Mouse (Mus musculus) spleen, adult 2 months (tissue): ENCODE data around the gene Adgrb2. TPM values are rescaled to one million over a fixed set of nuclear protein-coding genes. Genes with fewer than 3 reads are reported as not detected.

Source experiments
- DNase-seq, 2 experiments: peaks; one replicate each; pipeline versions ENCODE4 v3.0.0 to v3.0.0-alpha.2; 2012 to 2021; ENCODE audit warnings: low spot score in 2 of 2, low read depth in 1 of 2
- H3K27ac ChIP-seq: fragments of 200-500 bp; 2 replicates; pipeline ENCODE4 v1.5.1; 2012; ENCODE audit warnings: low read length, inconsistent platforms; ENCODE audit not compliant: insufficient read depth
- H3K27me3 ChIP-seq: fragments of 200-500 bp; 2 replicates; pipeline ENCODE4 v1.6.1; 2012; ENCODE audit warnings: mild to moderate bottlenecking, moderate library complexity, low read length, inconsistent platforms; ENCODE audit not compliant: control insufficient read depth, insufficient read depth
- H3K36me3 ChIP-seq: fragments of 200-500 bp; 2 replicates; pipeline ENCODE4 v1.6.1; 2012; ENCODE audit warnings: mild to moderate bottlenecking, low read length, inconsistent platforms; ENCODE audit not compliant: control insufficient read depth, insufficient read depth
- H3K4me1 ChIP-seq: fragments of 200-500 bp; 2 replicates; pipeline ENCODE4 v1.6.1; 2011; ENCODE audit warnings: inconsistent platforms; ENCODE audit not compliant: control insufficient read depth, insufficient read depth, insufficient read length
- H3K4me3 ChIP-seq: fragments of 200-500 bp; 2 replicates; pipeline ENCODE4 v1.5.1; 2011; ENCODE audit warnings: mild to moderate bottlenecking, inconsistent platforms; ENCODE audit not compliant: insufficient read depth, insufficient read length; ENCODE audit errors: extremely low read depth
- CTCF ChIP-seq: fragments of 200-500 bp; IDR thresholded peaks from 2 replicates; pipeline ENCODE4 v1.5.1; 2011; ENCODE audit warnings: mild to moderate bottlenecking, inconsistent platforms; ENCODE audit not compliant: insufficient read depth, insufficient read length, insufficient replicate concordance; ENCODE audit errors: extremely low read depth
- POLR2A ChIP-seq: fragments of 200-500 bp; IDR thresholded peaks from 2 replicates; pipeline ENCODE4 v1.6.1; 2011; ENCODE audit warnings: low read depth, low read length, inconsistent platforms
- whole genome bisulfite sequencing: fragments of 180-500 bp; shearing (Covaris S2); methylation state at CpG from one replicate; pipeline ENCODE4 v1.1.7; 2018; 5-methylcytosine and 5-hydroxymethylcytosine counted together
- polyA plus RNA-seq: library from polyadenylated mRNA; depleted of rRNA; stranded (reverse); fragments of >200 nt; gene quantifications from 2 replicates; pipeline ENCODE4 v1.2.3, GENCODE M21; 2012

Adgrb2 gene
- polyA plus RNA-seq, 1 experiment, result 6.4 TPM

DNA sequence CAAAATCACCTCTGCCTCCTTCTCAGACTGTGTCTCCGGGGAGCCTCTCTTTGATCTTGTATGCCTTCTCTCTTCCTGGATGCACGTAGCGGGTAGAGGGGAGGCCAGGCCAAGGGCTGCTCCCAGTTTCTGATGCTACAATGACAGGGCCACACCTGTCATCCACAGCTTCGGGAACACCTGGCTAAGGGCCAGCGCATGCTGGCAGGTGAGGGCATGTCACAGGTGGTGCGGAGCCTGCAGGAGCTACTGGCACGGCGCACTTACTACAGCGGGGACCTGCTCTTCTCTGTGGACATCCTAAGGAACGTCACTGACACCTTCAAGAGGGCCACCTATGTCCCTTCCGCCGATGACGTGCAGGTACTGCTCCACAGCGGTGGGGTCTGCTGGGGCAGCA, 24.4 kb downstream of the Adgrb2 start:
- no peak overlapping the region for H3K4me3 ChIP-seq
- peaks cover 4% of the 10 kb centered on the region; the same call in 1 of the 2 replicates for H3K4me1 ChIP-seq
- TF ChIP-seq CTCF, result no peak
- TF ChIP-seq POLR2A, result no peak
- no peak for DNase-seq
- peaks cover 1% of the 10 kb centered on the region for H3K27me3 ChIP-seq
- no peaks in the 10 kb centered on the region for H3K36me3 ChIP-seq
- WGBS, result 80% methylated on average over 14 of the region's 14 CpGs
- no peak overlapping the region for H3K27ac ChIP-seq

DNA sequence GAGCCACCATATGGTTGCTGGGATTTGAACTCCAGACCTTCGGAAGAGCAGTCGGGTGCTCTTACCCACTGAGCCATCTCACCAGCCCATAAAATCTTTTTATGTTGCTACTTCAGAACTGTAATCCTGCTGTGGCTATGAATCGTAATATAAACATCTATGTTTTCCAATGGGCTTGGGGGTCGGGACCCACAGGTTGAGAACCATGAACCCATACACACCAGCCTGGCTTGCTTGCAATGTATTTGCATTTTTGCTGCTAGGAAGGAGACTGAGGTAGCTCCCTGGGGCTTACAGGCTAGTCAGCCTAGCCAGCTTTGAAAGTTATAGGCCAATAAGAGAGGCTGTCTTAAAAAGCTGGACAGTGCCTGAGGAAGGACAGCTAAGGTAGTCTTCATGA, 26.1 kb downstream of the Adgrb2 start:
- Histone ChIP-seq H3K27ac (no peak overlapping the region), H3K36me3 (no peaks in the 10 kb centered on the region), H3K27me3 (peaks cover 1% of the 10 kb centered on the region), H3K4me1 (peaks cover 4% of the 10 kb centered on the region; the same call in 1 of the 2 replicates), H3K4me3 (no peak overlapping the region)
- WGBS, result 89% methylated on average over 4 of the region's 4 CpGs
- TF ChIP-seq CTCF, result no peak
- no peak for TF ChIP-seq POLR2A
- DNase-seq, result no peak

DNA sequence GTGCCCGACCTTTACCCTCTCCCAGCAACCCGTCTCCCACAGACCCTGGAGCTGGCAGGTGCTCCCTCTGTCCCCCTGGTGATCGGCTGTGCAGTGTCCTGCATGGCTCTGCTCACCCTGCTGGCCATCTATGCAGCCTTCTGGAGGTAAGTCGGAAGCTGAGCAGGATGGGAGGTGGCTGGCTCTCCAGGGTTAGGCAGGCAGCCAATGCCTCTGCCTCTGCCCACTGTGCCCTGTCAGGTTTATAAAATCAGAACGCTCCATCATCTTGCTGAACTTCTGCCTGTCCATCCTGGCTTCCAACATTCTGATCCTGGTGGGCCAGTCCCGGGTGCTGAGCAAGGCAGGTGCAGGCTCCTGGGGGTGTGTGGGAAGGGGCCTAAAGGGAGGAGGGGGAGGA, 27.6 kb downstream of the Adgrb2 start:
- TF ChIP-seq POLR2A (no peak), CTCF (no peak)
- no peak for DNase-seq
- Histone ChIP-seq H3K27ac (no peak overlapping the region), H3K27me3 (no peaks in the 10 kb centered on the region; the same call in none of the 2 replicates), H3K4me3 (no peak overlapping the region), H3K36me3 (no peaks in the 10 kb centered on the region), H3K4me1 (no peaks in the 10 kb centered on the region)
- WGBS, result 83% methylated on average over 6 of the region's 6 CpGs

GRCm38 (mm10) chr4:130013111-130013510, 28.4 kb downstream of the Adgrb2 start:
- H3K4me3 ChIP-seq, result no peak overlapping the region
- no peaks in the 10 kb centered on the region; the same call in 1 of the 2 replicates for H3K4me1 ChIP-seq
- TF ChIP-seq CTCF (no peak), POLR2A (no peak)
- H3K36me3 ChIP-seq, result no peaks in the 10 kb centered on the region
- no peak for DNase-seq
- no peaks in the 10 kb centered on the region; the same call in none of the 2 replicates for H3K27me3 ChIP-seq
- 71% methylated on average over 10 of the region's 10 CpGs for WGBS
- no peak overlapping the region for H3K27ac ChIP-seq

DNA sequence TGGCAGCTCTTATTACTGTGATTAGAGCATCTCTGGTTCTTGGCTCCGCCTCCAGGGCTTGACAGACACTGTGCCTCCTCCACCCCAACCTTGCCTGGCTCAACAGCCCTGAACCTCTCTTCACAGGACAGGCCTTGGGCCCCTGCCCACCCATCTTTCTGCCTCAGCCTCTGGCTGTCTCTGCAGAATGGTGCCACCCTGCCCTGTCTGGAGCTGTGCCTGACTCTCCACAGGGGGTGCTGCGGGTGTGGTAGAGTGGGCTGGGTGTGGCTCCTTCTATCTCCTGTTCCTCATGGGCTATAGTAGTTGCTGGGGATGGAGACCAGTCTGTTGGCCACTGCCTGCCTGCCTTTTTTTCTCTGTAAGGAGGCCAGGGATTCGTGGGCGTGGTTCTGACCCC, 31.3 kb downstream of the Adgrb2 start:
- DNase-seq, result no peak
- Histone ChIP-seq H3K4me3 (no peak overlapping the region), H3K4me1 (no peaks in the 10 kb centered on the region; the same call in 1 of the 2 replicates), H3K27ac (no peak overlapping the region), H3K36me3 (no peaks in the 10 kb centered on the region), H3K27me3 (no peaks in the 10 kb centered on the region; the same call in 1 of the 2 replicates)
- TF ChIP-seq CTCF, result no peak
- 75% methylated on average over 4 of the region's 4 CpGs for WGBS

DNA sequence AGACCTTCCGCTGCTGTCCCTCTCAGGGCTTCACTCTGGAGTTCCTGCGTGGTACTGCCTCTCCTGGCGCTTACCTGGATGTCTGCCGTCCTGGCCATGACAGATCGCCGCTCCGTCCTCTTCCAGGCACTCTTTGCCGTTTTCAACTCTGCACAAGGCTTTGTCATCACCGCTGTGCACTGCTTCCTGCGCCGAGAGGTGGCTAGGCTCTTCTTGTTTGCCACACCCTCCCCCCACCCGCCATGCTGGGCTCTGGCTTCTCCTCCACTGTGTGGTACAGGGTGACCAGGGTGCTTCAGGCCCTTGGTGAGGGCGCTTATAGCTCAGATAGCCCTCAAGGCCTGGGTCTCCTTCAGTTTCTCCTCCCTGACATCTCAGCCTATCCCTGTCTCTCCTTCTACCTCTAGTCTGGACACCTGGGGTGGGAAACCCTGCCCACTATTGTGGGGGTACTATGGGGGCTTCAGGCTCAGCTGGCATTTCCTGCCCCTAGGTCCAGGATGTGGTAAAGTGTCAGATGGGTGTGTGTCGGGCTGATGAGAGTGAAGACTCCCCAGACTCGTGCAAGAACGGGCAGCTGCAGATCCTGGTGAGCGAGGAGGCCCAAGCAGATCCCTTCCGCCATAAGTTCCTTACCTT, 32.5 kb downstream of the Adgrb2 start:
- no peak for TF ChIP-seq CTCF
- TF ChIP-seq POLR2A, result no peak
- WGBS, result 40% methylated on average over 18 of the region's 18 CpGs
- H3K27me3 ChIP-seq, result no peaks in the 10 kb centered on the region; the same call in 1 of the 2 replicates
- H3K4me3 ChIP-seq, result peak overlapping the region; percentile 40; the same call in 1 of the 2 replicates
- no peaks in the 10 kb centered on the region; the same call in 1 of the 2 replicates for H3K4me1 ChIP-seq
- DNase-seq, result no peak
- no peaks in the 10 kb centered on the region for H3K36me3 ChIP-seq
- H3K27ac ChIP-seq, result no peak overlapping the region

- H3K27me3 ChIP-seq, result no peaks in the 10 kb centered on the region
Measured at GRCm38 (mm10) chr4:130022952-130023351, 38.3 kb downstream of the Adgrb2 start.

More at GRCm38 (mm10) chr4:130022952-130023351, 38.3 kb downstream of the Adgrb2 start:
- WGBS, result 91% methylated on average over 8 of the region's 8 CpGs
- no peaks in the 10 kb centered on the region for H3K36me3 ChIP-seq
- H3K4me1 ChIP-seq, result no peaks in the 10 kb centered on the region
- no peak overlapping the region for H3K4me3 ChIP-seq
- H3K27ac ChIP-seq, result no peak overlapping the region
- DNase-seq, result no peak
- no peak for TF ChIP-seq CTCF
- no peak for TF ChIP-seq POLR2A
